Mouse (Mus musculus) natural killer cell, adult 2 months (primary cell): Measurements from ENCODE around the gene Coq9.

Experiments used
- DNase-seq, 2 experiments: peaks; one replicate each; pipeline ENCODE4 v3.0.0; 2022; ENCODE audit warnings: low spot score in 2 of 2

The Coq9 gene

GRCm38 (mm10) chr8:94870003-94870402, 31.9 kb downstream of the Coq9 start:
- no peak for DNase-seq

- DNase-seq: peak; percentile 51 to 66
These were observed 32.5 kb downstream of the Coq9 start for GRCm38 (mm10) chr8:94870474-94871107.

DNA sequence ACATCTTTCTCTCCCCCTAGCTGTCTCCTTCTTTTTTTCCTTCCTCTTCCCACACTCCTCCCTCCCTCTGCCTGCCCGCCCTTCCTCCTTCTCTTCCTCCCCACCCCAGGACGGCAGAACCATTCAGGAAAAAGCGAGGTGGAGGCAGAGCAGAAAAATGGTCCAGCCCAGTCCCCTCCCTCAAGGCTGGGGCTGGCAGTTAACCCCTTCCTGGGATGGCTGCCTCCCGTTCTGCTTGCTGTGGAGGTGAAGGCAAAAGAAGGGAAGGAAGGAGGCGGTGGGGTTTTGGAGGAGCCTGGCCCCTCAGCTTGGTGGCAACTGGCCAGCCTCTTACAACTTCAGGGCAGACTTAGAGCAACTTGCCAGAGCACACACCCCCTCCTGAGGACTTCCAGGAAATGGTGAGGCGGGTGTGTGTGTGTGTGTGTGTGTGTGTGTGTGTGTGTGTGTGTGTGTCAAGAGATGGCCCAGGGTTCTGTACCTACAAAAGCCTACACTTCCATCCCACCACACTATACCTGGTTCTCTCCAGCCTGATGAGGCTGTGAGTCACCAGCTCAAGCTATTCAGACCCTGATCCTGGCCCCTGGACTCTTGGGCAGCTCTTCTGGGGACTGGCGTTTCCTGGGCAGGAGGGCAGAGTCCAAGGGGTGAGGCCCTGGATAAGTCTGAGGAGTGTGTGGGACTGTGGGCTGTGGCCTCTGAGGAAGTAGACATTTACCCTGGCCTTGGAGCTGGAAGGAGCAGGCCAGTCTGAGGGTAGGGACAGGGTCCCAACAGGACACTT, 33.2 kb downstream of the Coq9 start:
- DNase-seq: peak; percentile 29 to 30

GRCm38 (mm10) chr8:94872156-94872555, 34.0 kb downstream of the Coq9 start:
- no peak for DNase-seq

DNA sequence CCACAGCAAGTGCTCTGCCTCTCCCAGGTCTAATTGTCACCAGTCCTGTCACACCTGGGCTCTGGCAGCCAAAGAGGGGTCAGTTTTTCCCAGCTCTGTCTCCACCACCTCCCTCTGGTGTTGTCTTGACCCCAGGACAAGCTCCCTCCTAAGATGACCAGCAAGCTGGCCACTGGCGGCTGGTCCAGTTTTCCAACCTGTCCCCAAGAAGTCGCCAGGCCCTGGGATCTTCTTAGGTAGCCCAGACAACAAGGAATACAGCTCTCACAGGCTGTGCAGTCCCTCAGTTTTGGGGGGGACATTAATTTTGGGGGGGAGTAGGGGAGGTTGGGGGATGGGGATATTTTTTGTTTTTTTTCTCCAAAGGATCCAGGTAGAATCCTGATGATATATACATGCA, 34.5 kb downstream of the Coq9 start:
- DNase-seq: no peak

GRCm38 (mm10) chr8:94874358-94874757, 36.2 kb downstream of the Coq9 start:
- peak; percentile 46 to 71 for DNase-seq

- DNase-seq: no peak
These were observed 37.2 kb downstream of the Coq9 start for GRCm38 (mm10) chr8:94875096-94875870.

- DNase-seq: no peak
These were observed 37.7 kb downstream of the Coq9 start for GRCm38 (mm10) chr8:94875871-94876150.

DNA sequence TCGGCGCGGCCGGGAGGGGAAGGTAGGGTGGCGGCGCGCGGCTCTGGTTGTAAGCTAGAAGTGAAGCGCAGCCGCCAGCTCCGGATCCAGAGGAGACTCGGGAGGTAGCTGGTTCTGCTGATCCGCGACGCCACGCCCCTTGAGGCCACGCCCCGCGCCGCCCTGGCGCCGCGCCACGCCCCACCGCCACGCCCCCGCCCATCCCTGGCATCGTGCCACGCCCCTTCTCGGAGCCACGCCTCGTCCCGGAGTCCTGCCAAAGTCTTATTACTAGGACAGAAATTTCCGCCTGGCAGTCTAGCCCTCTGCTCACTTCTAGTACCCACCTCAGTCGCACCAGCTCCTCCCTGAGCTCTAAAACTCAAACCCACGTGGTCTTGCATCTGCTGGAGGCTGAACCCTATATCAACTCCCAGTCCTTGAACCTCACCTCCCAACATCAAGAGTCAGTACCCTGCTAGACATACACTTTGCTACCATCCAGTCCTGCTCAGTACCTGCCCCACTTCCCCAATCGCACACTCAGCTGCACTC, 38.1 kb downstream of the Coq9 start, which contains the start of gene Dok4:
Dok4 (minus strand) TSS at position 134 of the 534 bp plus-strand sequence.
- peak; percentile 50 to 74 for DNase-seq

- DNase-seq: no peak
These were observed 38.7 kb downstream of the Coq9 start for GRCm38 (mm10) chr8:94876820-94877219.

- DNase-seq: no peak
These were observed 42.6 kb downstream of the Coq9 start for GRCm38 (mm10) chr8:94880742-94881141.

- no peak for DNase-seq
These were observed 50.4 kb downstream of the Coq9 start for GRCm38 (mm10) chr8:94888383-94889036.

DNA sequence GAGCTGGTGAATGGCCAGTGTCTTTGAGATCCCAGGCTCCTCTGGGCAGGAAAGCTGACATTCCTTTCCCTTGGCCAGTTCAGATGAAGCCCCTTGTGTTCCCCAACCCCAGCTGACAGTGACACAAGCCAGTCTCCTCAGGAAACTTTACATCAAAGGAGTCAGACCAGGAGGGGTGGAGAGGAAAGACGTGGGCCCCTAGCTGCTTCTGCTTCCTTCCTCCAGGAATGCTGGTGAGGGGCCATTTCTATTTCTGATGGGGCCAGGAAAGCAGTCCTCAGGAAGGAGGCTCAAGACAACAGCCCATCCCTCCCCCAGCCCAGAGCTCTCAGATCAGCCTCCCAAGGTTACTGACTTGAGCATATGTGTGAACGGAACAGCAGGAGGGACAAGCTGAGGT, 54.8 kb downstream of the Coq9 start:
- DNase-seq: no peak

- DNase-seq: no peak
These were observed 61.1 kb downstream of the Coq9 start for GRCm38 (mm10) chr8:94899262-94899661.

DNA sequence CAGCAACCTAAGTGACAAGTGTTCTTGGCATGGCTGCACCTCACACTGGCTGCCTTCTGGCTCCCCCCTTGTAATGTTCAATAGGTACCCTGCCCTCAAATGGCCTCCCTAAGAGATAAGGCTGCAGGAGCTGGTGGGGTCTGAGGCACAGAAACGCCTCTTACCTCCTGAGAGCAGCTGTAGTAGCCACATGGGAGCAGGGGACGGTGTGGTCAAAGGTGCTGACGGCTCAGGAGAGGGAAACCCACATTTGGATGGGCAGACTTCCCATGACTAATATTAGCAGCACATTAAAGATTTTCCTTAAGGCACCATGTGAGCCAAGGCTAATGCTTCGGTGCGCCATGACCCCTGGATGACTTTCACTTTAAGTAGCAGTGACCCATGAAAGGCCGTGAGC, 62.5 kb downstream of the Coq9 start:
- DNase-seq: no peak

- DNase-seq: no peak
These were observed 62.9 kb downstream of the Coq9 start for GRCm38 (mm10) chr8:94901031-94901430.

DNA sequence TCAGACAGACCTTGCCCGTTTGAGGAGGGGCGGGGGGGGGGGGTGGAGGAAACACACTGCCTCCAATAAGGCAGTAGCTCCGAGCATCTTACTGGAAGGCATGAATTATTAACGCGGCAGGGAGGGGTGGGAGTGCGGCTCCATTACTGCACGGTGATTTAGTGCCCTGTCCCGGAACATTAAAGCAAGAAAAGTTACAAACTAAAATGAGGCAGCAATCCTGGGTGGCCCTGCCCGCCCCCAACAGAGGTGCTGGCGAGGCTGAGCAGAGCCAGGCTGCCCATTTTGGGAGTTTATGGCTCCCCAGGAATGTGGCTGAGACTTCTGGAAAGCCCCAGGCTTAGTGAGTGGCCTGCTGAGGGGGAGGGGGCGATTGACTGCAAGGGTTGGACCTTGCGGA, 65.6 kb downstream of the Coq9 start:
- DNase-seq: no peak
